Mouse (Mus musculus) layer of hippocampus, adult 2 months (tissue): ENCODE results near the gene Sept9. TPM values are rescaled to one million over a fixed set of nuclear protein-coding genes. Genes with fewer than 3 reads are reported as not detected.

Experiments
- DNase-seq, 2 experiments: peaks; one replicate each; pipeline ENCODE4 v3.0.0; 2022; ENCODE audit warnings: low spot score in 2 of 2
- H3K27ac ChIP-seq: fragments of 200-600 bp; 2 replicates; pipeline ENCODE4 v1.8.1; 2022
- H3K4me3 ChIP-seq: fragments of 200-600 bp; 2 replicates; pipeline ENCODE4 v1.8.1; 2022; ENCODE audit warnings: mild to moderate bottlenecking
- CTCF ChIP-seq: fragments of 200-600 bp; conservative IDR thresholded peaks from 2 replicates; pipeline ENCODE4 v1.8.1; 2022; ENCODE audit warnings: antibody characterized with exemption, mild to moderate bottlenecking, moderate library complexity
- total RNA-seq, 2 experiments: library from RNA; stranded (reverse); gene quantifications; 2 replicates each; pipeline ENCODE4 v1.2.3; 2021

The Sept9 gene
- total RNA-seq, 2 experiments from 2014 or later, result 102 to 114 TPM

DNA sequence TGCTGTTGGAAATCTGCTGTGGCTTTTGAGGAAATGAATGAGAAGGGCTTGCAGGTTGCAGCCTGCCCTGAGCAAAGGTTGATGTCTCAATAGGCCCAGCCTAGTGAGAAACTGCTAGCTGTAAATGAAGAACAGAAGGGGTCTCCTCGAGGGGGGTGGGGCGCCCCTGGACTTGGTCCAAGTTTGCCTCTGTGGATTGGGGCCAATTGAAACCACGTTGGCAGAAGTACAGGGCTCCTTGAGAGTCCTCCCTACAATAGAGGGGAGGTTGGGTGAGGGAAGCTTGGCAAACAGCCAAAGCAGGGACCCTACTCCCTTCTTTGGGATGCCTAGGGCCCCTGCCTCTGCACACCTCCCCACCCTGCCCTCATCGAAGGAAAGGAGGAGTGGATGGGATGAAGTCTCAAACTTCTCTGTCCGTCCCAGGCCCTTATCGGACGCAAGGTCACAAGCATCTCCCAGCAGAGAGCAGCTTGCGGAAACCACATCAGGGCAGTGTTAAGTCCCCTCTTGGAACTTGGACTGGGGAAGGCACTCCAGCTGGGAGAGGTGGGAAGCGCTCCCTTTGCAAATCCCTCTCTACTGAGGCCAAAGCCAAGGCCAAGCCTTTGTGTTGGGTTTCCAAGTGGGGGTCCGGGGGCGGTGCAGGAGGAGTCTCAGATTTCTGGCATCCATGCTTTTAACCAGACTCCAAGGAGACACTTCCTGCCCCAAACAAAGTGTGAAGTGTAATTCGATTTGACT, 145.7 kb downstream of the Sept9 start:
- H3K4me3 ChIP-seq, result no peak overlapping the region
- no peak for DNase-seq
- no peak overlapping the region for H3K27ac ChIP-seq
- TF ChIP-seq CTCF, result no peak

DNA sequence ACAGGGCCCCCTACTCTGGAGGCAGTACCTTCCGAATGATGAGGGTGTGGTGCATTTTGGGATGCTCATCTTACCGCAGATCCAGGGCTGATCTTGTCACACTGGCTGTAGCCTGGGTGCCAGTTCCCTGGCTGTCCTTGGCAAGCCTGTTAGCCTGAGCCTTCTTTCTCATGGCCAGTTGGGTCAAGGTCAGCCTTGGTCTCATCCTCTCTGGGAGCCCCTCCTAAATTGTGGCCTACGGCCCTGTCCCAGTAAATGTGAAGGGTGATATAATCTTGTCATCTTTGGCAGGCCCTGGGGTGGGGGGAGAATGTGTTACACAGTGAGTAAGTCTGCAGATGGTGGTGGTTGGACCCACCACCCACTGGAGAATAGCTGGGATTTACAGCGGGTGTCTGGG, 147.8 kb downstream of the Sept9 start:
- no peak overlapping the region for H3K4me3 ChIP-seq
- no peak for TF ChIP-seq CTCF
- no peak for DNase-seq
- no peak overlapping the region for H3K27ac ChIP-seq

DNA sequence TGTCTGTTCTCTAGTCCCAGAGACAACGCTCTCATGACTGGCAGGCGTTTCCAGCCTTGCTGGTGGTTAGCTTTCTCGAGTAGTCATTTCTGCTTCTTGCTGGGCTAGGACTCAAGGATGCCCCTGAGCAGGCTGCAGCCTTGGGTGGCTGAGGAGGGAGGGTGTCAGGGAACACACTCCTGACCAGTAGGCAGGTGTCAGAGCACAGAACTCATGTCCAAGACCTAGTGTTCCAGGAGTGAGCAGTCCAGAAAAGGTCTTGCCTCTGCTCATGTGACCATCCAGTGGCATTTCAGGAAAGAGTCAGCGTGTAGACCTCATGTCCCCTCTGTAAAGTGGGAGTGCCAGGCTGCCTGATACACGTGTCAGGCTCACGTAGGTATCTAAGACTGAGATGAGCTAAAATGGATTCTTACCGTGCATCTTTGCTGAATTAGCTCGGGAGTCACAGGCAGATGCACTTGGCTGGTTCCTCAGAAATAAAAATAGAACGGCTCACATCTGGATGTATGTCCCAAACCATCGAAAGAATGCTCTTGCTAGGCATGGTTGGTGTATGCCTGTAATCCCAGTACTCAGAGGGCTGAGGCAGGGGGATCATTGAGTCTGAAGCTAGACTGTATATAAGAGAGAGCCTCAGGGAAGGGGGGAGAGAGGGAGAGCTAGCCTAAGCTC, 149.1 kb downstream of the Sept9 start:
- Histone ChIP-seq H3K4me3 (no peak overlapping the region), H3K27ac (no peak overlapping the region)
- TF ChIP-seq CTCF, result no peak
- no peak for DNase-seq

DNA sequence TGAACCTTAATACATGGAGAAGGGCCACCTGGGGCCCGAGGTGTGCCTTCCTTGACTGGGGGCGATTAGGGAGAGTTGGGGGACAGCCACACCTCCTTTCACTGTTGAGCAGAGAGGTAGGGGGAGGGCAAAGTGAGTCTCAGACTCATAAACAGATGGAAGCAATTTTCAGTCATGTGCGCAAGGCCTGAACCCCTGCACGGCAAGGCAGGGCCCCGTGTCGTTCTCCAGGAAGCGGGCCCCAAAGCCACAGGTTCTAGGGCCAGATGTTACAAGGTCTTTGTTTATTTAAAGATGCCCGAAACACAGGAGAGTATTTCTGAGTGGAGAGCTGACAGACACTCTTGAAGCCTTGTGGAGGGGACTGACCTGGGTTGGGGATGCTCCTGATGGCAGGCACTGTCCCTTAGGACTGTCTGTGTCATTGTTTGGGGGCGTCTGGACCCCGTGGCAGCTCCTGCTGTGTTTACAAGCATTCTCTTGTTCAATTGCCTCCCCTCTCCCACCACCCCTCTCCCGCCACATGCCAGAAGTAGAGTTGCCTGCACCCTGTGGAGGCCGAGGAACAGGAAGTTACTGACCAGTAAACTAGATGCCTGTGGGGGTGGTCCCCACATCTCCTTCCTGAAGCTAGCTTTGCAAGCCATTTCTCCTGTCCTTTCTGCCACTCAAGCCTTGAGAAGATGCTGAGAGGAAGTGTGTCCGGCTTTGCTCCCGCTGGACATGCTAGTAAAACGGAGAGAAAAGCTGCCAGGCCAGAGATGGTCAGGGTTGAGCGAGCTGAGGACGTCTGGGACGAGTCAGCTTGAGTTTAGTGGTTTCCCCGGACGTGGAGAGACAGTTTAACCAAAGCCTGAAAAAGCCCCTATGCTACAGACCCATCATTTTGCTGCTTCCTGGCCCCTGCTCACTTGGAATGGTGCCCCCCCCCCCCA, 150.2 kb downstream of the Sept9 start:
- H3K27ac ChIP-seq, result no peak overlapping the region

DNA sequence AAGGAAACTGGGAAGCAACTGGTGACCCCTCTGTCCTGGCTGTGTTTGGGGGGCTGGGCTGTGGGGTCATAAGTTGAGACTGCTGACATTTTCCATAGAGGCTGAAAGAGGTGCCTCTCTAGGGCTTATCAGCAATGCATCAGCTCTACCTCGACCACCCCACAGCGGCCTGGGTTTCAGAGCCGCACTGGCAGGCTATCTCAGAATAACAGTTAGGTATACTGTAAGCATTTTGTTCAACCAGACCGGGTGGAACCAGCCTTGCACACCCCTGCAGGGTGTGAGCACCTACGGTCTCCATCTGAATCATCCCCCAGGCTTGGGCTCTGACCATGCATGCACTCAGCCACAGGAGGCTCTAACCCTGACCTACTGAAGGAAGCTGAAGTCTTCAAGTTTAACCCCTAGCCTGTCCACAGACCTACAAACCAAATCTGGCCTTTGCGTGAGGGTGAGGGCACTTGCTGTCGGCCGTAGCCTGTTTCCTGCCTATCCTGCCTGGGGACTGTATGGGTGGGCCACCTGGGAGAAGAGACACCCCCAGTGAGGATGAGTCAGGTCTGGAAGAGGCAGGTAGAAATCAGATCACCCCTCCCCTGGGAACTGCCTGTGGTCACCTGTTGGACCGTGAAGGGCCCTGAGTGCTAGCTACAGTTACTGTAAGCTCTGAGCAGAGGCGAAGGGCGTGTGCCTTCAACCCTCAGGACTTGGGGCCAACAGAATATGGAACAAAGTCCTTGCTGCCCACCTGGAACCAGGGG, 151.2 kb downstream of the Sept9 start:
- Histone ChIP-seq H3K27ac (no peak overlapping the region), H3K4me3 (no peak overlapping the region)
- no peak for TF ChIP-seq CTCF
- DNase-seq, result no peak

More for the DNA sequence above, 150.2 kb downstream of the Sept9 start:
- no peak for TF ChIP-seq CTCF
- H3K4me3 ChIP-seq, result no peak overlapping the region
- no peak for DNase-seq

DNA sequence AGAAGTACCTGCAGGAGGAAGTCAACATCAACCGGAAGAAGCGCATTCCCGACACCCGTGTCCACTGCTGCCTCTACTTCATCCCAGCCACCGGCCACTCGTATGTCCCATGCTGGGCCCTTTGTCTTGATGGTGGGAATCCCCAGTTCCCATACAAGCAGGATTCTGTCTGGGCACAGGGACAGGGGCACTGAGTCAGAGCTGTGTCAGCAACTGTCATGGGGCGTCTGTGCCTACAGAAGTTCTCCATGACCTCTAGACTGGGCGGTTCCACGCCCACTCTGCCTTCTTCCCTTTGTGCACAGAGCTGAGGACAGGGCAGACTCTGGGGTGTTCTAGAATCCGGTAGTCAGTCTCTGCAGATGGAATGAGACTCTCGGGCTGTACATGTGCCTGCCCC, 153.7 kb downstream of the Sept9 start:
- DNase-seq, result no peak
- no peak for TF ChIP-seq CTCF

DNA sequence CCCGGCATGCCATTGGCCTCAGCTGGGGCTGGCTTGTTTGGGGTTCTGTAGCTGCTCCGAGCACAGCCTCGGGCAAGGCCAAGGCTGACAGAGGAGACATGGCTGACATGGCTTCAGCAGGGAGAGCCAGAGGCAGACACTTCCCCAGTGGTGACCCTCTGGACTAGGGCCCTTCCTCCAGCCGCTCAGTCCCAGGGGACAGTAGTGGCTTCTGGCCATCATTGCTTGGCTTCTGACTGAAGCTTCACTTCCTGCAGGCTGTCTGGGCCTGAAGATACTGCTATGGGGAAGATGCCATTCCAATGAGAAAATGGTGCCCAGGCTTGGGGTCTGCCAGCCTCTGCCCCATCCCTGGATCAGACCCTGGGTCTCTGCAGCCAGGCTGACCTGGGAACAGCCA, 154.6 kb downstream of the Sept9 start:
- H3K27ac ChIP-seq, result no peak overlapping the region
- TF ChIP-seq CTCF, result no peak
- H3K4me3 ChIP-seq, result no peak overlapping the region
- no peak for DNase-seq

More for the DNA sequence above, 153.7 kb downstream of the Sept9 start:
- Histone ChIP-seq H3K27ac (no peak overlapping the region), H3K4me3 (no peak overlapping the region)

DNA sequence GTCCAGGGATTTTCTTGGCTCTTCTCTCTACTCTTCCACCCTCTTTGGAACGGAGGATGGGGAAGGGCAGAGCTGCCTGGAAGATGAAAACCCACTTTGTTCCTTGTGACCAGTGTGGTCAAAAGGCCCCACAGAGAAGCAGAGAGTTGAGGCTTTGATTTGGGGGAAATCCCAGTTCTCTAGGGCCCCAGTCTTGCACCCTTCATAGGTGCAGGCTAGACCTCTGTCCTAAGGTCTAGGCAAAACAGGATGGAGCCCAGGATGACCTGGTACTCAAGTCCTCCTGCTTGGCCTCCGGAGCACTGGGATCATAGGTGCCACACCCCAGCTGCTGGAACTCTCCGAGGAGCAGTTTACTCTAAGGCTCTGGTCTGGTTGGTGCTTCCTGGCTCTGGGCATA, 157.5 kb downstream of the Sept9 start:
- no peak for DNase-seq
- H3K4me3 ChIP-seq, result no peak overlapping the region
- TF ChIP-seq CTCF, result no peak
- H3K27ac ChIP-seq, result no peak overlapping the region

DNA sequence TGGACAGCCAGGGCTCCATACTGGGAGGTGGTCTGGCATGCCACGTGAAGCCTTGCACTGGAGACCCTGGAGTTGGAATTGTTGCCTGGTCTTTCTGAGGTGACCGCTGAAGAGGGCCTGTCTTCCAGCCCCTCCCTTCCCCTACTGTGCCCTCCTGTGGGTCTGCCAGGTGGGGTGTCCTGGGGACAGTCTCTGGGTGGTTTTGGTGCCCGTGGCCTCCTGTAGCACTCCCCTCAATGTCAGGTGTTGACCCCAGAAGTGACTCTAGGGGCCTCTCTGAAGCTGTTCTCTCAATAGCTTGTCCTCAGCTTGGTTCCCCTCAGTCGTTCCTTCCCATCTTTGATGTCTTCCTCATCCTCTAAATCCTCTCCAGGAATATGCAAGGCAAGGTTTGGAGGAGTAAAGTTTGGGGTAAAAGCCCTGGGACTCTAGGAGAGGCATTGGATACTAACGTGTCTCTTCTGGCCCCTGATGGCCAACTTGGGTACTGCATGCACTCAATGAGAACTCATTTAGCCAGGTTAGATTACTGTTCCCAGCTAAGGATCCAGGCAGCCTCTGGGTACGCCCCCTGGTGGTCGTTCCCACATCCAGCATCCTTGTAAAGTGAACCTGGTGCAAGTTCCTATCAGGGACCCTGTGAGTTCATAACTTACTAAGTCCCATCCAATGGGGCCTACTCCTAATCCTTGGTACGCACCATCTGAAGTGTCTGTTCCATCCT, 158.6 kb downstream of the Sept9 start:
- peak; percentile 88 to 95 for DNase-seq
- H3K27ac ChIP-seq, result no peak overlapping the region
- TF ChIP-seq CTCF, result peak; percentile 100
- no peak overlapping the region for H3K4me3 ChIP-seq

DNA sequence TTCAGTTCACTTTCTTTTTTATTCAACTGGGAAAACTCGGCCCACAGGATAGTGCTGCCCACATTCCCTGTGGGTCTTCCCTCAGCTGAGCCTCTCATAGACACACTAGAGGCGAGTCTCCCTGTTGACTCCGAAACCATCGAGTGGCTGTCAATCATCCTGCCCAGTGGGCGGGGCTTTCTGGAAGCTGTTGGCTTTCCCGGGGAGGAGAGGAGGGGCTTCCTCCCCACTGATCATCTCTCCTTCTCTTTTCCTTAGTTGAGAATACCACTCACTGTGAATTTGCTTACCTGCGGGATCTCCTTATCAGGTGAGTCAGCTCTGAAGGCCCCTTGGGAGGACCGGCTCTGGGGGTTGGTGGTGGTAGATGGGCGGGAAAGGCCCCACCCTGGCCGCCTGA, 159.7 kb downstream of the Sept9 start:
- H3K4me3 ChIP-seq, result no peak overlapping the region
- no peak for DNase-seq
- no peak overlapping the region for H3K27ac ChIP-seq
- no peak for TF ChIP-seq CTCF

DNA sequence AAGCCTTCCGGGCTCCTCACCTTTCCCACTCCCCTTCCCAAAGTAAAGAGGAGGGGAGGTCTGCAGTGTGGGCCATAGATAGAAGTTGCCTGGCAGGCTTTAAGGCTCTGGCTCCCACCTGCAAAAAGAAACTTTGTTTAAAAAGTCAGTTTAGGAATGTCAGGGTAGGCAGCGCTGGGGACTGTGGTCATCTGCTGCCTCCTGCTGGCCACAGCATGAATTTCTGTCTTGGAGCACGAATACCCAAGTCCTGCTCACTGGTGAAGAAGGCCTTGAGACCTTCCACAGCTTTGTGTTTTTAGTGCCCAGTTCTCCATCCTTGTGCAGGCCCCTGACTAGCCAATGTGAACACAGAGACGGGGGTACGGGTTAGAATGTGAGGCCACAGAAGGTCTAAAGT, 160.4 kb downstream of the Sept9 start:
- peak; percentile 94 for TF ChIP-seq CTCF
- no peak overlapping the region for H3K4me3 ChIP-seq
- peak in 1 of 2 experiments; percentile 75 for DNase-seq
- H3K27ac ChIP-seq, result no peak overlapping the region

DNA sequence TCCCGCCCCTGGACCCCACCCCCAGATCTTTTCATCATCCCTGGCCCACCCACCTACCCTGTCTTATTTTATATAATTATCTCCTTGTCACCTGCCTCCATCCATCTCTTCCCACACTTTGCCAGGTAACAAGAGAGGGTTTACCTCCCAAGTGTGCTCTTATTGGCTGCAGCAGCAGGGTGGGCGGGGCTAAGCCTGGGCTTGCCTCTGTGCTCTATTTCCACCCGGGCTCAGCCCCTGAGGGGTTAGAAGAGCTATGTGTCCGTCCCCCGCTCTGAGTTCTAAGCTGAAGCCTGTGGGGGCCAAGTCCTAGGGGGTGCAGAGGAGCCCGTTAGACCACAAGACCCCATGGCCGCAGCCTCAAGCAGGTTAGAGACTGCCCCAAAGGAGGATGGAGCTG, 161.1 kb downstream of the Sept9 start:
- DNase-seq, result no peak

More for the DNA sequence above, 161.1 kb downstream of the Sept9 start:
- TF ChIP-seq CTCF, result no peak
- Histone ChIP-seq H3K27ac (no peak overlapping the region), H3K4me3 (no peak overlapping the region)
